Mouse (Mus musculus) adrenal gland, adult 8-10 months (tissue): ENCODE data around the gene Actr2. TPM values are rescaled to one million over a fixed set of nuclear protein-coding genes. Genes with fewer than 3 reads are reported as not detected.
"Not testable (repeated sequence)": the region's sequence is repeated elsewhere in the genome, so short reads cannot be mapped to it uniquely, and the experiment has no call there.

Source experiments
- DNase-seq: peaks from one replicate; pipeline ENCODE4 v3.0.0; 2022
- total RNA-seq, 4 experiments: library from RNA; stranded (reverse); gene quantifications; 2 replicates each; pipeline ENCODE4 v1.2.4; 2022

Gene Actr2
- 100 to 1,000 TPM; 136 to 161 (median 154) TPM for total RNA-seq

DNA sequence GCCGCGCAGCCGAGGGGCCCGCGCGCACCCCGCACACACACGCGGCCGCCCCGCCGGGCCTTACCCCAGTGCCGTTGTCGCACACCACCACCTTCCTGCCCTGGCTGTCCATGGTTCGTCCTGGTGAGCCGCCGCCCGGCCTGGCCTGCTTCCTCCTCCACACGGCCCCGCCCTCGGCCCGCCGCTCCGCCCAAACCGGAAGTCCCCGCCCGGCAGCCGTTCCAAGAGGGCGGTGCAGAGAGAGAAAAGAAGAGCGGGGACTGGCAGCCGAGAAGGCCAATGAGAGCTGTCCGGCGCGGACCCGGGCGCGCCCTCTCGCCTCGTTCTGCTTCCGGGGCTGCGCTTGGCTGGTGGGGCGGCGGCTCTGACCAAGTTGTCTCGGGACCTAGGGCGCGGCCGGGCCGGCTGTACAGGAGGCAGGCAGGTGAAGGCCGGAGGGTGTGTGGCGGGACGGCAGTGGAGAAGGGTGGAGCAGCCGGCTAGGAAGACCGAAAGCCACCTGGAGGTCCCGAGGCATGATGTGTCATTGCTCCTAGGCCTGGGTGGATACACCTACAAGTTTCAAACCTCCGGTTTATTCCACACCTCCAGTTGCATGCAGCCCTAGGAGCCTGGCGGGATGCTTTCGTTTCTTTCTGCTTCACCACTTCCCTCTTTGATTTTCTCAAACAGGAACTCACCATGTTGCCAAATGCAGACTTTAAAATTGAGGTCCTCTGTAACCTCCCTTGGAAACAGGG is at the start of gene Actr2:
TSS of gene Actr2 (minus strand) at position 173 of the 740 bp plus-strand sequence.
- peak; percentile 96 for DNase-seq

DNA sequence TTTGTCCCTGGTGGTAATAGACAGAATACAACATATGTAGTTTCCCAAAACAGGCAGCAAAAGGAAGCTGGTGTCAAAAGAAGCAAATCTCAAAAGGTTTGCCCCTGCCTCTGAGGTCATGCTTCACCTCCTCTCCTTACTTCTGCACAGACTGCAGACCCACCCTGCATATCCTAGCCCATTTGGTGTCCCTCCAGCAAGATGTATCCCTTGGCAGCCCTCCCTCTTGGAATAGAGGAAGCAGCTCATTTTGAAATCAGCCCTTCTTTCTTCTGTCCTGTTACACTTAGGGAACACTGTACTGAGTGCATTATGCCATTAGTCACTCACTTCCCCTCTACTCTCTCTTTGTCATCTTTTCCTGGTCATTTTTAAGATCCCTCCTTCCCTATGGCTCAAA is 46.2 kb upstream of the Actr2 start:
- DNase-seq = no peak

DNA sequence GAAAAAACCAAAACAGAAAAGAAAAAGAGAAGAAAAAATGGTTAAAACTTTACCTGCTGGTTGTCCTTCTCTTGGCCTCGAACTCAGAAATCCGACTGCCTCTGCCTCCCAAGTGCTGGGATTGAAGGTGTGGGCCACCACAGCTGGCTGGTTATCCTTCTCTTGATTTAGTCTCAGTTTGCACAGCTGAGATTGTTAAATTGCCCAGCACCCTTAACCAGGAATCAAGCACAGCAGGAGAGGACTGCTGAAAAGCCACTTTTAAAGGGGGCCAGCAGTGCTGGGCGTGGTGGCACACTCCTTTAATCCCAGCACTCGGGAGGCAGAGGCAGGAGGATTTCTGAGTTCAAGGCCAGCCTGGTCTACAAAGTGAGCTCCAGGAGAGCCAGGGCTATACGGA is 40.8 kb upstream of the Actr2 start:
- DNase-seq = not testable (repeated sequence)

GRCm38 (mm10) chr11:20152107-20152901 is 39.6 kb upstream of the Actr2 start:
- DNase-seq = no peak

DNA sequence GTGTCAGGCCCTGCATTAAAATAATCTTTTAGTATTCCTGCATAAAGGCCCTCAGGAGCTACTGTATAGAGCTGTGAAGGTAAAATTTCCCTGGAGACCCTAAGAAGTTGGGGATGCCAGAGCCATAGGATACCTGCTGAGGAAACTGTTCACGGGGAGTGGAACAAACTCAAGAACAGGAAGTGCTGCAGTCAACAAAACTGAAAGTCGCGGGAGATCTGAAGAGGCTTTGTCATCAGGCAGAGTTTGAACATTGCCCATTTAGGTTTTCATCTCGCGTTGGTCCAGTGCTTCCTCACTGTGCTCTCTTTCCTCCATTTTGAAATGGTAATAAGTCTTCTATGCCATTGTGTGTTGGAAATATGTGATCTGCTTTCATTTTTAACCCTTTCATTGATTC is 38.6 kb upstream of the Actr2 start:
- DNase-seq = no peak

DNA sequence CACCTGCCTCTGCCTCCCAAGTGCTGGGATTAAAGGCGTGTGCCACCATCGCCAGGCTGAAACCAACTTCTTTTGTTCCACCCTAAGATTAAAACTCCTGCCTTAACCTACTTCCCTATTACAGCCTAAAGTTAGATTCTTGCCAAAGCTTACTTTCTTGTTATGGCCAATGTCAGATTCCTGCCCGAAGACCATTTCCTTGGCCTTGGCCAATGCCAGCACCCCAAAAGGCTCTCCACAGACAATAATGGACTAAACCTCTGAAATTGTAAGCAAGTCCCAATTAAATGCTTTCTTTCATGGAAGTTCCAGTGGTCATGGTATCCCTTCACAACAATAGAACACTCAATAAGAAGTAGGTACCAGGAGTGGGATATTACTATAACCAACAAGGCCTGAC is 37.2 kb upstream of the Actr2 start:
- DNase-seq = no peak

DNA sequence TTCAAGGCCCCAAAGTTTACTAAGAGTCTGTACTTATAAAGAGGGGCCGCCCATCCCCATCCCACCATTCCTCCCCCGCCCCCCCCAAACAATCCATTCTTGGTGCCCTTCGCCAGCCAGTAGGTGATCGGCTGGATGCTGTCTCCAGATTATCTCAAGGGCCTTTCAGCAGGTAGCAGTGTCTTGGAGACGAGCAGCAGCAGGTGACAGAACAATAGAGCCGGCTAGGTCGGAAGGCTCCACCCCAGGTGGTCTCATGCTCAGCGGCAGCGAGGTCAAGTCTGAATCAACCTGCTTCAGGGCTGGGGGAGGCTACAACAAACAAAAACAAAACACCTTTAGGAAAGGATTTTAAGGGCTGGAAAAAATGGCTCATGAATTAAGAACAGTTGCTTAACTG is 32.7 kb upstream of the Actr2 start:
- no peak for DNase-seq

- DNase-seq = no peak
These were observed 32.0 kb upstream of the Actr2 start for GRCm38 (mm10) chr11:20144536-20145263.

DNA sequence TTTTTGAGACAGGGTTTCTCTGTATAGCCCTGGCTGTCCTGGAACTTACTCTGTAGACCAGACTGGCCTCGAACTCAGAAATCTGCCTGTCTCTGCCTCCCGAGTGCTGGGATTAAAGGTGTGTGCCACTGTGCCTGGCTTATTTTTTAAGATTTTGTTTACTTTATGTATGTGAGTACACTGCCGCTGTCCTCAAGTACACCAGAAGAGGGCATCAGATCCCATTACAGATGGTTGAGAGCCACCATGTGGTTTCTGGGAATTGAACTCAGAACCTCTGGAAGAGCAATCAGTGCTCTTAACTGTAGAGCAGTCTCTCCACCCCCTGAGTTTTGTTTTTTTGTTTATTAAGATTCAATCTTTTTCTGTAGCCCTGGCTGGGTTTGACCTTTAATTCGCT is 31.0 kb upstream of the Actr2 start:
- not testable (repeated sequence) for DNase-seq

DNA sequence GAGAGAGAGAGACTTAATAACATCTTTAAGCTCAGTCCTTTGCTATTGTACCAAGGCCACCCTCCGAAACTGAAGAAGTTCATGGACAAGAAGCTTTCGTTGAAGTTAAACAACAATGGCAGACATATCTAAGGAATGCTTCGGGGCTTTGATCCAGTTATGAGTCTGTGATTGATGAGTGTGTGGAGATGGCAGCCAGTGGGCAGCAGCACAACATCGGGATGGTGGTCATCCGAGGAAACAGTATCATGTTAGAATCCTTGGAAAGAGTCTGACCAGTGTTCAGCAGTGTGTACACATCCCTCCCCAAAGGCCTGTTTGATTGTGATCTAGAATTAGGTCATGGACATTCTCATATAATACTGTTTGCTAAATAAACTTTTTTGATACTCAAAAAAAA is 29.8 kb upstream of the Actr2 start:
- no peak for DNase-seq

- DNase-seq = no peak
These were observed 27.6 kb upstream of the Actr2 start for GRCm38 (mm10) chr11:20140286-20140685.

DNA sequence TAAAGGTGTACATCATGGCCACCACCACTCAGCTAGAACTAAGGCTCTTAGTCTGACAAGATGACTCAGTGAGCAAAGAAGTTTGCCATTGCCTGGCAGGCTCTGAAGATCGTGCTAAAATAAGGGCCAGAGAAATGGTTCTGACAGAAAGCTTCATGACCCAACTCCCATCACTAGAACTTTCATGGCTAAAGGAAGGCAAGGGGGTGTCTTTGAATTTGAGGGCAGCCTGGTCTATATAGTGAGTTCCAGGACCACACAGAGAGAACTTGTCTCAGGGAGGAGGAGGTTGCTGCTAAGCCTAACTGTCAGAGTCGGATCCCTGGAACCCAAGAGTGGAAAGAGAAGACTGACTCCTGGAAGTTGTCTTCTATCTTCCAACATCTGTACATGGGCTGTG is 27.0 kb upstream of the Actr2 start:
- no peak for DNase-seq

DNA sequence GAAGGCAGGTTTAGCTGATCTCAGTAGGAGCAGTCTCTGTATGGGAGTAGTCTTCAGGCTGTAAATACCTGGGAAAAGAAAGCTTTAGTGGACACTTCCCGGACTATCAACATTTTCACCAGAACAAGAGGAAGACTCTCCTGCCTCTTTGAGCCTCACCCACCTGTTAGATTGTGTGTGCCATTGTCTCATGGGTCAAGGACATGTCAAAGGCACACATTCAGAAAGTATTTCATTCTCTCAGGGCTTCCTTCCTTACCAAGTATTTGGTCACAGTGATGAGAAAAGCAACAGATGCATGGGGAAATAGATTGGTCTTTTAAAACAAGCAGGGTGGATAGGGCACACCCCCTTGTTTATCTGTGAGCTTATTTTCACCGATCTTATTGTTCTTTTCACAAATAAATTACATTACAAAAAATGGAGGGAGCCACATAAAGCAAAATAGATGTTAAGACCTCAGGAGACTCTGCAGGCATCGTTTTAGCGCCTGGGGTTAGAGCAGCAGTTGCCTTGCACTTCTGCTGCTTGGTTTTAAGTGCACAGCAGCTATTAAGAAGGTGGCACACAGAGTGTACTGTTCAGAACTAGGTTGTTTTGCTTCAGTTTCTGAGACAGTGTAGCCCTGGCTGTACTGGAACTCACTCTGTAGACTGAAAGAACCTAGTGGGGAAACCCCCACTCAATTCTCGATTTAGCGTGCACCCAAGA is 25.9 kb upstream of the Actr2 start:
- DNase-seq = no peak

DNA sequence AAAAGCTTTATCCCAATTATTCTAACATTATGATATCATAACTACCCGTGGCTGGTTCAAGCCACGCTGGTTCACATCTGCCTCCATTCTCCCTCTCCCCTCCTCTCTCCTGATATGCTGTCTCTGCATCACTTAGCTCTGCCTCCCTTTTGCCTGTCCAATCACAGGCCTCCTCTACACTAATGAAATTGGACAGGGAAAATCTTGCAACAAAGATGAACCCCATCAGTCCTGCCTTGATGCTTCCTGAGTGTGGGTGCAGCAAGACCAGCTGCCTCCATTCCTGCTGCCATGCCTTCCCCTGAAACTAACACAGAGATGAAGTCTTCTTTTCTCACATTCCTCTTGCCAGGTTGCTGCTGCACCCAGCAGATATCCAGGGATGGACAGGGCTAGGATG is 25.2 kb upstream of the Actr2 start:
- DNase-seq = no peak

- DNase-seq = no peak
These were observed 23.6 kb upstream of the Actr2 start for GRCm38 (mm10) chr11:20136314-20136713.

DNA sequence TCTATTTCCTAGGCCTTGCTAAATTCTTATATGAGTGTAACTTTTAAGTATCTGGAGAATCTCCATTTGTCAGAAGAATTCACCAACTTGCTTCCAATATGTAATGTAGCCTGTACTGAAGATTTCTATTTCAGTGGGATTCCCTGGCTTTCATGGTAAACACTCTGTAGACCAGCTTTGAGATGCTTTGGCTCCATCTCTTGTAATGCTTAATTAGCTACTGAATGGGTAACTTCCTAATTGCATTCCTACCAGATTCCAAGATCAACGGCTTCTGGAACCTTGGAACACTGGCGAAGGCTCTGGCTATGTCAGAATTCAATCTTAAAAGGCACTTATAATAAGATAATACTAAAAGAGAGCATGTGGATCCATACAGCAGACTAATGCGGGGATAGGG is 22.2 kb upstream of the Actr2 start:
- not testable (repeated sequence) for DNase-seq

GRCm38 (mm10) chr11:20133721-20134120 is 21.0 kb upstream of the Actr2 start:
- no peak for DNase-seq

DNA sequence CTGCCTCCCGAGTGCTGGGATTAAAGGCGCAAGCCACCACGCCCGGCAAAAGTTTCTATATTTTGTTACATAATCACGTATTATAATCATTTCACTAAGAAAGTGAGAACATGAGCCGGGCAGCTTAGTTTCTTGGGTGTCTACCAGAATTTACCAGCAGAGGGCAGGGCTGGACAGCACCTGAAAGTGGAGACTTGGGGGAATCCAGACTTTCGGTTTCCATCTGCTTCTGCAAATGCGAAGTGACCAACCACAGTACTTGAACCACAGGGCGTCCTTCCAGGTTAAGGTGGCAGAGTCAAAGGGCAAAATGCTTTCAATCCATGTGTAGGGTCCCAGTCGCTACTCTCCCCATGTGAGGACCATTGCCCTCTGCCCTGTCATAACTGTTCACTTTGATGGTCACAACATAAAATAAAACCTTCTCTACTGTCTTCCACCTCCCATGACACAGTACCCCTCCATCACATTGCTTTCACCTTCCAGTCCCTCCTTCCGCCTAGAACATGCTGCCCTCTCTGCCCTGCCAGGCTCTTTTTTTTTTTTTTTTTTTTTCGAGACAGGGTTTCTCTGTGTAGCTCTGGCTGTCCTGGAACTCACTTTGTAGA is 20.3 kb upstream of the Actr2 start:
- DNase-seq = peak; percentile 82

- DNase-seq = no peak
These were observed 14.2 kb upstream of the Actr2 start for GRCm38 (mm10) chr11:20126673-20127516.

GRCm38 (mm10) chr11:20125423-20125822 is 12.7 kb upstream of the Actr2 start:
- DNase-seq = no peak

DNA sequence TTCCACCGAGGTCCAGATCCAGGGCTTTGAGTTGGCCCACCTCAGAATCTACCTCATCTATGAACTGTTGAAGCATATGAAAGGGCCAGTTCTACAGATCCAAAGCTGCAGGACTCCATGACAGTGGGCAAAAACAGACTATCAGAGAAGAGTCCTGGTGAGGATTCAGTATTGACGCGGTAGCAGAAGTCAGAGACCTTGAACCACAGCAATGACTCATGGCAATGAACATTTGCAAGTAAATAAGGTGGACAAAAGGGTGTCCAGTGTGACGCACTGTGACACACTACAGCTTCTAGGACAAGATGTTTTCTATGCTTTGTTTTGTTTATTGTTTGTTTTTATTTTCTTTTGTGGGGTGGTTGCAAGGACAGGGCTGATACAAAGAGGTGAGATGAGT is 4.0 kb upstream of the Actr2 start:
- peak; percentile 47 for DNase-seq
